Mouse (Mus musculus): ENCODE data around the gene Tcaf1. TPM values are rescaled to one million over a fixed set of nuclear protein-coding genes. Genes with fewer than 3 reads are reported as not detected.
A peak's percentile ranks its signal among the peaks of the same experiment; 100 is the strongest.

The Tcaf1 gene
- polyA plus RNA-seq, 1 experiment from 2014 or later: 47.9 TPM

DNA sequence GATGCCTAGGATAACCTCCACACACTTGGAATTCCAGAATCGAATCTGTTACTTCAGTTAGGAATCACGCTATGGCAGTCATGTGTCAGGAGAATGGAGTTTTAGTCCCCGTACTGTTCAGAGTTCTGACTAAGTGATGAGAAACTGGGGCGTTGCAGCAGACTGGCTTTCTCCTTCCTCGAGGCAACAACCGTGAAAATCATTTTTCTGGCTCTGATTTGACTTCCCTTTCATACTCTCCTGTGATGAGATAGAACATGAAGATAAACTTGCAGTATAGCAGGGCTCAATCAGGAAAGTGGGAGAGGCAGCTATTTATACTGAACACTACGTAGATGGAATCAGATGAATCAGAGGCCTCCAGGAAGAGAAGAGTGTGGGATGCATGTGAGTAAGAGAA, 29.8 kb downstream of the Tcaf1 start:
- ATAC-seq (ENCODE audit: extremely low read depth, insufficient number of reproducible peaks, low FRiP score, low TSS enrichment): no peak
- Histone ChIP-seq H3K27me3 (replicated peaks) (no peaks in the 10 kb centered on the region), H3K9me3 (no peaks in the 10 kb centered on the region), H3K9ac (no peak overlapping the region), H3K4me1 (no peaks in the 10 kb centered on the region), H3K36me3 (peaks cover 81% of the 10 kb centered on the region), H3K4me3 (no peak overlapping the region), H3K4me2 (no peak overlapping the region), H3K27ac (replicated peaks) (no peak overlapping the region)
- WGBS: 72% methylated on average over 7 of the region's 7 CpGs

DNA sequence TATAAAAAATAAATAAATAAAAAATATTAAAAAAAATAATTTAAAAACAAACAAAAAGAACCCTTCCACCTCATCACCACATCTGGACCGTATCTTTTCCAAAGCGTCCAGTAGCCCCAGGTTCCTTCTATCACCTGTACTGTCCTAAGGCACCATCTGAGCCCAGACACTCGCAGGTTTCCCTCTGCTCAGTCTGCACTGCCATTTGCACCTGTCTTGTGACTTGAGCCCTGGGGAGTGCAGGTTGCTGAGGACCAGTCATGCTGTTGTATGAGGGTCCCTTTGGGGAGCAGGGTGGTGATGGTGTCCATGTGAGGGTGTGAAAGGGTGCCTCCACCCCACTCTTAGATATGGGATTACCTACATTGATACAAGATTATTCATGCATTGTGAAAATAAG, 33.9 kb downstream of the Tcaf1 start:
- H3K27me3 ChIP-seq (replicated peaks): no peaks in the 10 kb centered on the region
- H3K9ac ChIP-seq: no peak overlapping the region
- H3K9me3 ChIP-seq: no peaks in the 10 kb centered on the region
- no peak overlapping the region for H3K4me2 ChIP-seq
- H3K4me1 ChIP-seq: no peaks in the 10 kb centered on the region
- H3K27ac ChIP-seq (replicated peaks): no peak overlapping the region
- 88% methylated on average over 3 of the region's 3 CpGs for WGBS
- ATAC-seq (ENCODE audit: extremely low read depth, insufficient number of reproducible peaks, low FRiP score, low TSS enrichment): no peak; the same call in 1 of the 2 replicates
- peaks cover 89% of the 10 kb centered on the region for H3K36me3 ChIP-seq
- no peak overlapping the region for H3K4me3 ChIP-seq

- Histone ChIP-seq H3K27me3 (replicated peaks) (no peaks in the 10 kb centered on the region), H3K27ac (replicated peaks) (no peak overlapping the region), H3K9ac (no peak overlapping the region), H3K4me2 (no peak overlapping the region), H3K4me3 (no peak overlapping the region), H3K9me3 (no peaks in the 10 kb centered on the region), H3K4me1 (no peaks in the 10 kb centered on the region), H3K36me3 (peaks cover 62% of the 10 kb centered on the region)
- ATAC-seq (ENCODE audit: extremely low read depth, insufficient number of reproducible peaks, low FRiP score, low TSS enrichment): no peak
- WGBS: 73% methylated on average over 1 of the region's 1 CpGs
Measured at GRCm38 (mm10) chr6:42671767-42672166, 38.1 kb downstream of the Tcaf1 start.

DNA sequence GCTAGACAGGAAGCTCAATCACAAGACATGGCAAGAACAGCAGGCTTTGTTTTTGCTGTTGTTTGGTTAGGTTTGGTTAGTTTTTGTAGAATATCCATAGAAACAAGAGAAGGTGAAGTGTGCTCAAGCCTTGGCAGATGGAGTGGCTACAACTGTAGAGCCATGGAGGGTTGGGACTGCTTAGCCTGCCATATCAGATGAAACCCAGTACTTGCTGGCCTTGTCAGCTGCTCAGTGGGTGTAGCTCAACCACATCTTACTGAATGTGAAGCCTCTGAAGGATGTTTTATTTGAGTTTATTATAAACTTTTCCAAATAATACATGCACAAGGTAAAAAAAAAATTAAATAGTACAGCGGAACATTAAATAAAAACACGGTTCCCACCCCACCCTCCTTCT, 42.2 kb downstream of the Tcaf1 start:
- Histone ChIP-seq H3K27me3 (replicated peaks) (no peaks in the 10 kb centered on the region), H3K9me3 (no peaks in the 10 kb centered on the region), H3K4me2 (no peak overlapping the region), H3K9ac (no peak overlapping the region), H3K4me3 (no peak overlapping the region), H3K27ac (replicated peaks) (no peak overlapping the region), H3K36me3 (peaks cover 22% of the 10 kb centered on the region), H3K4me1 (no peaks in the 10 kb centered on the region)
- WGBS: 78% methylated on average over 2 of the region's 2 CpGs
- ATAC-seq (ENCODE audit: extremely low read depth, insufficient number of reproducible peaks, low FRiP score, low TSS enrichment): no peak

- ATAC-seq (ENCODE audit: extremely low read depth, insufficient number of reproducible peaks, low FRiP score, low TSS enrichment): no peak
- 59% methylated on average over 2 of the region's 2 CpGs for WGBS
Measured at GRCm38 (mm10) chr6:42661739-42662138, 48.1 kb downstream of the Tcaf1 start.

GRCm38 (mm10) chr6:42644912-42645549, 64.9 kb downstream of the Tcaf1 start, which contains the start of gene Tcaf2:
Gene Tcaf2, minus strand, starts transcription at chr6:42645254.
- Histone ChIP-seq H3K4me2 (peak within 1 kb of the TSS; percentile 75), H3K27ac (replicated peaks) (no peak within 1 kb of the TSS), H3K27me3 (replicated peaks) (no peaks in the 10 kb centered on the region), H3K4me1 (no peaks in the 10 kb centered on the region), H3K9ac (peak within 1 kb of the TSS; percentile 70), H3K36me3 (no peaks in the 10 kb centered on the region), H3K4me3 (peak within 1 kb of the TSS; percentile 56), H3K9me3 (no peaks in the 10 kb centered on the region)
- ATAC-seq (ENCODE audit: extremely low read depth, insufficient number of reproducible peaks, low FRiP score, low TSS enrichment): peak; percentile 89
- WGBS: 1% methylated on average over 23 of the region's 23 CpGs

More at GRCm38 (mm10) chr6:42661739-42662138, 48.1 kb downstream of the Tcaf1 start:
- H3K4me1 ChIP-seq: no peaks in the 10 kb centered on the region
- no peak overlapping the region for H3K9ac ChIP-seq
- H3K9me3 ChIP-seq: no peaks in the 10 kb centered on the region
- no peak overlapping the region for H3K4me3 ChIP-seq
- H3K4me2 ChIP-seq: no peak overlapping the region
- no peaks in the 10 kb centered on the region for H3K27me3 ChIP-seq (replicated peaks)
- no peaks in the 10 kb centered on the region for H3K36me3 ChIP-seq
- H3K27ac ChIP-seq (replicated peaks): no peak overlapping the region

DNA sequence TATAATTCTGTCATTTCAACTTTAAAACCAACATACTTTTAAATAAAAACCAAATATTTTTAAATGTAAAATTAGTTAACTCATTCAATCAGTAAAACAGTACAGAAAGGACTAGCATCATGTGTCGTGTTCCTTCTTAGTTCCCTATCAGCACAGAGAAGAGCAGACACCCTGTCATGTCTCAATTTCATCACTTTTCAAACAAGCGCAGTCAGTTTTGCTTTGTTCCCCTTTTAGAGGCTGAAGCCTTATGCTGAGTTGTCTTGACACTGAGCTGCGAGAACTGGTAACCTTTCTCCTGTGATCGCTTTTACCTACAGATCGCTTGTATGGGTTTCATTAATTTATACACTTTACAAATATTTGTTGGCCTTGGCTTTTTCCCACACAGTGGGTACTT, 75.5 kb downstream of the Tcaf1 start:
- no peak overlapping the region for H3K27ac ChIP-seq (replicated peaks)
- H3K36me3 ChIP-seq: no peaks in the 10 kb centered on the region
- no peak for ATAC-seq (ENCODE audit: extremely low read depth, insufficient number of reproducible peaks, low FRiP score, low TSS enrichment)
- H3K9me3 ChIP-seq: no peaks in the 10 kb centered on the region
- 59% methylated on average over 5 of the region's 5 CpGs for WGBS
- H3K4me3 ChIP-seq: no peak overlapping the region
- H3K4me2 ChIP-seq: no peak overlapping the region
- no peak overlapping the region for H3K9ac ChIP-seq
- H3K27me3 ChIP-seq (replicated peaks): no peaks in the 10 kb centered on the region
- no peaks in the 10 kb centered on the region for H3K4me1 ChIP-seq

- Histone ChIP-seq H3K9me3 (no peaks in the 10 kb centered on the region), H3K27ac (replicated peaks) (no peak overlapping the region)
Measured at GRCm38 (mm10) chr6:42631395-42631794, 78.5 kb downstream of the Tcaf1 start.

More at GRCm38 (mm10) chr6:42631395-42631794, 78.5 kb downstream of the Tcaf1 start:
- WGBS: 69% methylated on average over 4 of the region's 4 CpGs
- Histone ChIP-seq H3K27me3 (replicated peaks) (no peaks in the 10 kb centered on the region), H3K9ac (no peak overlapping the region), H3K36me3 (no peaks in the 10 kb centered on the region), H3K4me3 (no peak overlapping the region), H3K4me1 (no peaks in the 10 kb centered on the region), H3K4me2 (no peak overlapping the region)
- no peak for ATAC-seq (ENCODE audit: extremely low read depth, insufficient number of reproducible peaks, low FRiP score, low TSS enrichment)

Other genes with a start within 250 kb of the Tcaf1 start
- not detected in 2 replicates for gene Olfr458, start 244.9 kb downstream of the Tcaf1 start, polyA plus RNA-seq (2015; fragmentation: Nextera tagmentation; extraction: Ambion mirVana)
- not detected in 2 replicates for gene Olfr457, start 233.8 kb downstream of the Tcaf1 start, polyA plus RNA-seq (2015; fragmentation: Nextera tagmentation; extraction: Ambion mirVana)
- not detected in 2 replicates for gene Olfr456, start 222.9 kb downstream of the Tcaf1 start, polyA plus RNA-seq (2015; fragmentation: Nextera tagmentation; extraction: Ambion mirVana)
- gene Olfr455, start 162.5 kb downstream of the Tcaf1 start, polyA plus RNA-seq (2015; fragmentation: Nextera tagmentation; extraction: Ambion mirVana): not detected in 2 replicates
- not detected in 2 replicates for gene Tcaf3, start 112.4 kb downstream of the Tcaf1 start, polyA plus RNA-seq (2015; fragmentation: Nextera tagmentation; extraction: Ambion mirVana)
- gene Tcaf2, start 64.8 kb downstream of the Tcaf1 start, polyA plus RNA-seq (2015; fragmentation: Nextera tagmentation; extraction: Ambion mirVana): 2.3 and 2.8 TPM in 2 replicates
- gene Olfr453, start 29.3 kb upstream of the Tcaf1 start, polyA plus RNA-seq (2015; fragmentation: Nextera tagmentation; extraction: Ambion mirVana): not detected in 2 replicates
- not detected in 2 replicates for gene Olfr38, start 46.3 kb upstream of the Tcaf1 start, polyA plus RNA-seq (2015; fragmentation: Nextera tagmentation; extraction: Ambion mirVana)
- gene Olfr452, start 75.0 kb upstream of the Tcaf1 start, polyA plus RNA-seq (2015; fragmentation: Nextera tagmentation; extraction: Ambion mirVana): not detected in 2 replicates
- not detected in 2 replicates for gene Olfr450, start 101.9 kb upstream of the Tcaf1 start, polyA plus RNA-seq (2015; fragmentation: Nextera tagmentation; extraction: Ambion mirVana)
- gene Olfr449, start 124.3 kb upstream of the Tcaf1 start, polyA plus RNA-seq (2015; fragmentation: Nextera tagmentation; extraction: Ambion mirVana): not detected in 2 replicates
- not detected in 2 replicates for gene Olfr448, start 180.4 kb upstream of the Tcaf1 start, polyA plus RNA-seq (2015; fragmentation: Nextera tagmentation; extraction: Ambion mirVana)
- gene Olfr447, start 198.8 kb upstream of the Tcaf1 start, polyA plus RNA-seq (2015; fragmentation: Nextera tagmentation; extraction: Ambion mirVana): not detected in 2 replicates
- gene Olfr446, start 211.3 kb upstream of the Tcaf1 start, polyA plus RNA-seq (2015; fragmentation: Nextera tagmentation; extraction: Ambion mirVana): not detected in 2 replicates
- gene Olfr444, start 239.0 kb upstream of the Tcaf1 start, polyA plus RNA-seq (2015; fragmentation: Nextera tagmentation; extraction: Ambion mirVana): not detected in 2 replicates